Mouse (Mus musculus) lung, adult 2 months (tissue): Measurements from ENCODE around the gene Retreg3.

Experiments used
- CTCF ChIP-seq: fragments of 200-500 bp; IDR thresholded peaks from 2 replicates; pipeline ENCODE4 v1.5.1; 2011; ENCODE audit warnings: mild to moderate bottlenecking, low read length, control low read depth; ENCODE audit not compliant: insufficient read depth
- POLR2A ChIP-seq: fragments of 200-500 bp; IDR thresholded peaks from 2 replicates; pipeline ENCODE4 v1.6.1; 2011; ENCODE audit warnings: low read depth, mild to moderate bottlenecking, control low read depth, low read length, borderline replicate concordance; ENCODE audit errors: extremely low read depth

DNA sequence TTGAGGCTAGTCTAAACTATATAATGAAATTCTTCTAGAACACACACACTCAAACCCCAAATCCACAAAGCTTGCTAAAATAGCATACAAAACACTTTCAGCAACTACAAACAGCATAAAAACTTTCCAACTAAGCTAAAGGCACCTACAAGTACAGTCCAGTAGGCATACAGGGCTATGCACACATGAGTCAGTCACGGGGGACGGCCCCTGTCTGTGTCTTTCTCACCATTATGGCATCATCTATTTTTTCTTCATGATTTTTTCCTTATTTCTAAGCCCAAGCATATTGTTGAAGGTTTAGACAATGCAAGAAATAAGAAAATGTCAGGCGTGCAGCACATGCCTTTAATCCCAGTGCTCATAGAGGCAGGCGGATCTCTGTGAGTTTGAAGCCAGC is 8.5 kb downstream of the Retreg3 start:
- TF ChIP-seq CTCF (no peak), POLR2A (no peak)
